Mouse (Mus musculus): Measurements from ENCODE around the gene Kdm6b.

GRCm38 (mm10) chr11:69416509-69416908 lies 3.0 kb upstream of the Kdm6b start:
- no peak for TF ChIP-seq CTCF (IDR thresholded peaks at IDR 0.05; ENCODE audit: low read depth, low read length)
- TF ChIP-seq POLR2A (IDR thresholded peaks at IDR 0.05; ENCODE audit: borderline replicate concordance, low read depth, low read length), result no peak

Data from bone marrow macrophage, adult 2 months (primary cell).